Mouse (Mus musculus) stomach, postnatal 0 days (tissue): ENCODE results near the gene Hyal1.

Experiments
- CTCF ChIP-seq: IDR thresholded peaks from 2 replicates; pipeline ENCODE4 v1.5.1; 2016; ENCODE audit warnings: antibody characterized with exemption, low read depth, mild to moderate bottlenecking, moderate library complexity
- EP300 ChIP-seq: optimal IDR thresholded peaks from 2 replicates; pipeline ENCODE3; 2016; ENCODE audit warnings: antibody characterized with exemption

DNA sequence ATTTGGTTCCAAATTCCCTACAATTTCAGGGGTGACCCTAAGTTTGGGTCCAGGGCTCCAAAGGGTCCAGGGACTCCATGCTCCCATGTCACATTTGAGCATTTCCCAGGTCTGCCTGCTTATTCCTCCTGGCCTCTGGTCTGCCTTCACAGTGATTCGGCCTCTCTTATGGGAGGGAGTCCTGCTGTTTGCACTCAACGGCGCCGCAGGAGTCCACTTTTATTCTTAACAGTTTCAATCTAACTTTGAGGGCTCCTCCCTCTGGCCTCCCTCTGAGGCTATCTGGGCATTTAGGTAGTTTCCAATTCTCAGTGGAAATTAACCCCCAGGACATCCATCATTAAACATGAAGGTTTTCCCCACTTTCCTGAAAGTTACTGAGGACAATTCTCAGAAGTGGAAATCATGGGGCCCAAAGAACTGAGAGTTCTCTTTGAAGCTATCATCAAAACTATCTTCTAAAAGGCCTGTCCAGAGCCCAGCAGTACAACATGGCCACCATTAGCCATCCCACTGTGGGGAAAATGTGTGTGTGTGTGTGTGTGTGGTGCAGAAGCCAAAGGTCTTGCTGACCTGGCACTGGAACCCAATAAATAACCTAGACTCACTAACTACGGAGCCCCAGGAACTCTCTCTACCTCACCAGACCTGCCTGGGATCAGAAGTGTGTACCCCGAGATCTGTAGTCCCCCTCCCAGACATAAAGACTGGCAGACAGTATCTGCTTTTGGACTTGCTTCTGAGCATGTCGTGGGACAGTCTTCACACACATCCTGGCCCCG lies 17.7 kb downstream of the Hyal1 start:
- TF ChIP-seq CTCF = no peak
- no peak for TF ChIP-seq EP300
